Mouse (Mus musculus) liver, embryonic 13.5 days (tissue): ENCODE results near the gene Vopp1. TPM values are rescaled to one million over a fixed set of nuclear protein-coding genes. Genes with fewer than 3 reads are reported as not detected.
"Not testable (repeated sequence)": the region's sequence is repeated elsewhere in the genome, so short reads cannot be mapped to it uniquely, and the experiment has no call there.

Experiments
- ATAC-seq: fragments of 200-750 bp; cut with Nextera tagmentation; 2 replicates; pipeline ENCODE4 v1.8.0; 2017; ENCODE audit warnings: low read depth, mild to moderate bottlenecking, moderate number of reproducible peaks, moderate library complexity
- DNase-seq: peaks from one replicate; pipeline ENCODE4 v3.0.0; 2022
- H3K27ac ChIP-seq: fragments of 300-500 bp; sonication (generic); 2 replicates; pipeline ENCODE4 v1.5.1; 2015; ENCODE audit warnings: moderate library complexity, mild to moderate bottlenecking, inconsistent platforms
- H3K27me3 ChIP-seq: fragments of 300-500 bp; sonication (generic); 2 replicates; pipeline ENCODE4 v1.6.1; 2015; ENCODE audit warnings: mild to moderate bottlenecking, inconsistent platforms
- H3K36me3 ChIP-seq: fragments of 300-500 bp; sonication (generic); 2 replicates; pipeline ENCODE4 v1.6.1; 2015; ENCODE audit warnings: mild to moderate bottlenecking, inconsistent platforms
- H3K4me1 ChIP-seq: fragments of 300-500 bp; sonication (generic); replicated peaks from 2 replicates; pipeline ENCODE4 v1.6.1; 2015; ENCODE audit warnings: inconsistent platforms
- H3K4me2 ChIP-seq: fragments of 300-500 bp; sonication (generic); 2 replicates; pipeline ENCODE4 v1.6.1; 2015; ENCODE audit warnings: inconsistent platforms, mild to moderate bottlenecking, moderate library complexity
- H3K4me3 ChIP-seq: fragments of 300-500 bp; sonication (generic); replicated peaks from 2 replicates; pipeline ENCODE4 v1.5.1; 2015; ENCODE audit warnings: mild to moderate bottlenecking, inconsistent platforms
- H3K9ac ChIP-seq: fragments of 300-500 bp; sonication (generic); 2 replicates; pipeline ENCODE4 v1.6.1; 2015; ENCODE audit warnings: mild to moderate bottlenecking, inconsistent platforms
- H3K9me3 ChIP-seq: fragments of 300-500 bp; sonication (generic); replicated peaks from 2 replicates; pipeline ENCODE4 v1.6.1; 2016; ENCODE audit warnings: inconsistent platforms
- WGBS: fragments of 180-500 bp; shearing (Covaris S2); methylation state at CpG from one replicate; pipeline ENCODE4 v1.1.7; 2015; ENCODE audit not compliant: insufficient replicate concordance; 5-methylcytosine and 5-hydroxymethylcytosine counted together
- polyA plus RNA-seq: library from polyadenylated mRNA; unstranded; fragments of >200 nt; fragmentation: Nextera tagmentation; extraction: Ambion mirVana; gene quantifications from 2 replicates; pipeline ENCODE4 v1.2.1, GENCODE M21; 2015

Gene Vopp1
- polyA plus RNA-seq, 1 experiment from 2014 or later, result 43.7 TPM

DNA sequence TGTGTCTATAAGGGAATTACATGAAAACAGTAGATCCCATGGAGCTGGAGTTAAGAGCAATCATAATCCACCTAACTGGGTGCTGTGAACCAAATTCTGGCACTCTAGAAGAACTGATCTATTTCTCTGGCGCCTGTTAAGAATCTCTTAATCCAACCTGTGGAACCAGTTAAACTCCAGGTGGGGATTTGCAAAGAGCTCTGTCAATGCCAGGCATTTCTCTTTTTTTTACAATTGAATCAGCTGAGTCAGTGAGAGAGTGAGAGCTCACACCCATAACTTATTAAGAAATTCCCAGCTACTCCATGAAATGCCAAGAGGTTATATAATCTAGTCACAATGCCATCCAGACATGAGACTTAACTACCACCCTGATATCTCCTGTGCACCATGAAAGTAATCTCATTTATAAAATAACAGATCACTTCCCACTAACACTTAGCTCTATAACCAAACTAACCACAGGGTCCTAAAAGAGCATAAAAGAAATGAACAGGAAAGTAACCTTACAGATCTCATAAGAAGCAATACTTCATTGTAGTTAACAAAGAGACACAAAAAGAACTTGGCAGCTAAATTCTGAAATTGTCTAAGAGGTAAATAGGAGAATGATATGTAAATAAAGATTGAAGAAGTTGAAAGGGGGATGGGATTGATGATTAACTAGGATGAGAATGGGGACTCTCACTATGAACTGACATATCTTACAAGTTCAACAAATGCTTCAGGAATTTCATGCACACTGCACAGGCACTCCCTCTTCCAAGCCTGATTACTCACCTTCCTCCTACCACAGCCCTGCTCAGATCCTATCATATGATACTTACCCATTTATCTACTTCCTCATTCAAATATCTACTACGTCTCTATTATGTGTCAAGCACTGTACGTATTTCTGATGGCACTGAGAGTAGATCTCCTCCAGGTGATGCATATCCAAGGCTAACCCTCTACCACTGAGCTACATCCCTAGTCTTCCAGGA, 12.9 kb downstream of the Vopp1 start:
- Histone ChIP-seq H3K9me3 (no peaks in the 10 kb centered on the region), H3K36me3 (0 out of 2 replicates have a peak, but pooled peaks cover 2% of the 10 kb centered on the region), H3K4me1 (peaks cover 30% of the 10 kb centered on the region), H3K27me3 (no peaks in the 10 kb centered on the region), H3K27ac (no peak overlapping the region), H3K9ac (no peak overlapping the region), H3K4me2 (no peak overlapping the region), H3K4me3 (no peak overlapping the region)
- DNase-seq (no peak), ATAC-seq (0 out of 2 replicates have a peak, but pooled peaks have one; percentile 39)
- WGBS, result 44% methylated on average over 3 of the region's 3 CpGs

DNA sequence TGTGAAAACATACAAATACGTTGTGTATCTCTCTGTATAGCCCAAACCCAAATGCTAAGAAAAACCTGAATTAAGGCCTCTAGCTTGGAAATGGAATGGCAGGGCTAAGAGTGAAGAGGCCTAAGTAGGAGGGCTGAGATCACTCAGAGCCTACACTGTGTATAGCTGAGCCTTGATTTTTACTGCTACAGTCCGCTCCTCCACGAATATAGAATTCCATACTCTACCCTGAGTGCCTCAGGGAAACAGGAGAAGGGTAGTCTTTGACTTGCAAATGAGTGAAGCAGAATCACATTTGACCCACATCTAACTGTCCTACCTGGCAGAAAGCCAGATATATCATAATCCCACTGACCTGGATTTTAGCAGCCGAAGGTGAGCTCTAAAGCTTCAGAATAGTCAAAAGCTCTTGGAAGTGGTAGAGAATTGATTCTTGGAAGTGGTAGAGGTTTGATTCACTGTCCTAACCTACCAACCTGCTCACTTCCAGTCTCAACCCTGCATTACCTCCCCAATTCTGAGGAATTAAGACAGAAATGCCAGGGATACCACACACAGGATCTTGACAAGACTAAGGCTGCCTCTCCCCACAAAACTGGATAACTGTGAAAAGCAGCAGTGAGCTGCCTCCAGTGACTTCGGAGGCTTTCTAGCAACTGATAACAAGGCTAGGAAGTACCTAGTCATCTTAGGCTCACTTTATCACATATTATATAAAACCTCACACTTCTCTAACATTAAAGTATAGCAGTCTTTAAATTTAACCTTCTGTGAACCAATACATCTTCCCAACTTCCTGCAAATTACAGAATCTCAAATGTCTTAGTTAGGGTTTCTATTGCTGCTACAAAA, 19.5 kb downstream of the Vopp1 start:
- Histone ChIP-seq H3K36me3 (no peaks in the 10 kb centered on the region), H3K27me3 (no peaks in the 10 kb centered on the region), H3K4me3 (no peak overlapping the region), H3K27ac (peak overlapping the region; percentile 71), H3K4me1 (peaks cover 16% of the 10 kb centered on the region), H3K9ac (peak overlapping the region; percentile 30; the same call in 1 of the 2 replicates), H3K4me2 (no peak overlapping the region), H3K9me3 (no peaks in the 10 kb centered on the region)
- WGBS, result 81% methylated on average over 5 of the region's 5 CpGs
- ATAC-seq (peak; percentile 79), DNase-seq (no peak)

DNA sequence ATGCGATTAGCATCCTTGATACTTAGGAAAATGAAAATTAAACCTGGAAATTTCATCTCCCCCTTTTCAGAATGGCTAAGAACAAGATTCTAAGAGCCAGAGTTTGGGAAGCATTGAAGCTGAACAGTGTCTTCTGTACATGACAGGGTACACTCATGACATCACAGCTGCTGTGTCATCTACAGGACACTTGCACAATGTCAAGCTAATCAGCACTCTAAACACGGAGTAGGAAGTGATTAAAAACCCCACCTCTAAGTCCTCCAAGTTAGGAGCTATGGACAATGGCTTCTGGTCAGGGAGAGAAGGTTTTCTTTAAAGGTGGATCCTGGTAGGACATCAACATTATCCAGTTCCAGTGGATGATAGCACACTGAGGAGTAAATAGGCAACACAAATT, 21.8 kb downstream of the Vopp1 start:
- Histone ChIP-seq H3K27ac (no peak overlapping the region), H3K36me3 (no peaks in the 10 kb centered on the region), H3K4me1 (peaks cover 17% of the 10 kb centered on the region), H3K9me3 (no peaks in the 10 kb centered on the region), H3K4me3 (no peak overlapping the region), H3K4me2 (no peak overlapping the region), H3K27me3 (no peaks in the 10 kb centered on the region), H3K9ac (no peak overlapping the region)
- WGBS, result 52% methylated on average over 2 of the region's 2 CpGs
- no peak for DNase-seq
- 0 out of 2 replicates have a peak, but pooled peaks have one; percentile 51 for ATAC-seq

GRCm38 (mm10) chr6:57798986-57799385, 26.0 kb downstream of the Vopp1 start:
- Histone ChIP-seq H3K9ac (no peak overlapping the region), H3K27ac (no peak overlapping the region), H3K4me1 (peaks cover 21% of the 10 kb centered on the region), H3K4me3 (no peak overlapping the region), H3K36me3 (no peaks in the 10 kb centered on the region), H3K9me3 (no peaks in the 10 kb centered on the region), H3K4me2 (no peak overlapping the region), H3K27me3 (no peaks in the 10 kb centered on the region)
- 90% methylated on average over 1 of the region's 1 CpGs for WGBS
- DNase-seq (no peak), ATAC-seq (no peak)

GRCm38 (mm10) chr6:57796853-57797423, 28.0 kb downstream of the Vopp1 start:
- 86% methylated on average over 3 of the region's 3 CpGs for WGBS
- no peak overlapping the region for H3K9ac ChIP-seq

GRCm38 (mm10) chr6:57795835-57796234, 29.1 kb downstream of the Vopp1 start:
- H3K27me3 ChIP-seq, result no peaks in the 10 kb centered on the region
- no peak overlapping the region for H3K4me3 ChIP-seq
- H3K27ac ChIP-seq, result peak overlapping the region; percentile 59; the same call in 1 of the 2 replicates
- ATAC-seq (no peak), DNase-seq (no peak)
- no peak overlapping the region for H3K9ac ChIP-seq
- H3K4me2 ChIP-seq, result no peak overlapping the region
- no peaks in the 10 kb centered on the region for H3K36me3 ChIP-seq
- no peaks in the 10 kb centered on the region for H3K9me3 ChIP-seq
- peaks cover 41% of the 10 kb centered on the region for H3K4me1 ChIP-seq
- 55% methylated on average over 3 of the region's 3 CpGs for WGBS

More at GRCm38 (mm10) chr6:57796853-57797423, 28.0 kb downstream of the Vopp1 start:
- DNase-seq, result no peak
- Histone ChIP-seq H3K4me2 (no peak overlapping the region), H3K27ac (no peak overlapping the region), H3K9me3 (no peaks in the 10 kb centered on the region), H3K4me3 (no peak overlapping the region), H3K36me3 (no peaks in the 10 kb centered on the region), H3K27me3 (no peaks in the 10 kb centered on the region), H3K4me1 (peaks cover 32% of the 10 kb centered on the region)
- no peak for ATAC-seq

GRCm38 (mm10) chr6:57792821-57793220, 32.1 kb downstream of the Vopp1 start:
- not testable (repeated sequence) for H3K9ac ChIP-seq, ATAC-seq, H3K27ac ChIP-seq, H3K4me2 ChIP-seq, H3K27me3 ChIP-seq, H3K4me3 ChIP-seq, DNase-seq, H3K9me3 ChIP-seq
- Histone ChIP-seq H3K36me3 (peaks cover 17% of the 10 kb centered on the region), H3K4me1 (peaks cover 50% of the 10 kb centered on the region)
- WGBS, result 58% methylated on average over 9 of the region's 9 CpGs

GRCm38 (mm10) chr6:57790542-57790941, 34.4 kb downstream of the Vopp1 start:
- no peaks in the 10 kb centered on the region for H3K9me3 ChIP-seq
- no peak overlapping the region; the same call in 1 of the 2 replicates for H3K9ac ChIP-seq
- ATAC-seq, result peak; percentile 43; the same call in 1 of the 2 replicates
- DNase-seq, result no peak
- WGBS, result 55% methylated on average over 4 of the region's 4 CpGs
- H3K4me1 ChIP-seq, result peaks cover 45% of the 10 kb centered on the region
- no peak overlapping the region for H3K4me3 ChIP-seq
- peaks cover 22% of the 10 kb centered on the region for H3K36me3 ChIP-seq
- H3K27me3 ChIP-seq, result no peaks in the 10 kb centered on the region
- H3K27ac ChIP-seq, result no peak overlapping the region
- no peak overlapping the region for H3K4me2 ChIP-seq

GRCm38 (mm10) chr6:57787376-57787775, 37.6 kb downstream of the Vopp1 start:
- ATAC-seq, result peak; percentile 72
- Histone ChIP-seq H3K36me3 (peaks cover 27% of the 10 kb centered on the region), H3K9ac (no peak overlapping the region), H3K4me2 (no peak overlapping the region), H3K4me3 (no peak overlapping the region), H3K4me1 (peaks cover 30% of the 10 kb centered on the region), H3K27me3 (no peaks in the 10 kb centered on the region), H3K27ac (no peak overlapping the region), H3K9me3 (no peaks in the 10 kb centered on the region)
- 64% methylated on average over 6 of the region's 6 CpGs for WGBS
- no peak for DNase-seq

DNA sequence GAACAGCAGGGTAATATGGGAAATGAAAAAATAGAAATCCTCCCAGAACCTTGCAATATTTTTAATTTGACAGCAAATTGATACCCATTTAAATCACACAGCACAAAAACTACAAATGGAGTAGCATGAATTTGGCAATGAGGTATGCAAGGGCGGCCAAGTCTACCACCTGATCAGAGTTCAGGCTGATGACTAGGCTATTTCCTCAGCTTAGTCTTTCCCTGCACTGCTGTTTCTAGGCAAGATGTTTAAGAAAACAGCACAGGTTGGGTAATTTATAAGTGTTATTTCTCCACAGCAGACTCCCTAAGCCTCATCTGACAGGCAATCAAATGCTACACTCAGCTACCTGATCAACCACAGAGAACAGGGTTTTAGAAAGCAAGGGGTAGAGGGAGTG, 40.7 kb downstream of the Vopp1 start:
- Histone ChIP-seq H3K4me3 (no peak overlapping the region), H3K27me3 (no peaks in the 10 kb centered on the region), H3K4me2 (no peak overlapping the region), H3K4me1 (peaks cover 15% of the 10 kb centered on the region), H3K9ac (no peak overlapping the region), H3K27ac (no peak overlapping the region), H3K36me3 (peaks cover 27% of the 10 kb centered on the region), H3K9me3 (no peaks in the 10 kb centered on the region)
- ATAC-seq (no peak), DNase-seq (no peak)
- WGBS, result 94% methylated on average over 1 of the region's 1 CpGs

- Histone ChIP-seq H3K27ac (no peak overlapping the region), H3K9ac (no peak overlapping the region), H3K4me1 (peaks cover 6% of the 10 kb centered on the region), H3K4me2 (no peak overlapping the region), H3K9me3 (no peaks in the 10 kb centered on the region), H3K36me3 (peaks cover 18% of the 10 kb centered on the region; the same call in 1 of the 2 replicates), H3K27me3 (no peaks in the 10 kb centered on the region), H3K4me3 (no peak overlapping the region)
- ATAC-seq, result no peak
- no peak for DNase-seq
- WGBS, result 85% methylated on average over 1 of the region's 1 CpGs
Measured at GRCm38 (mm10) chr6:57782658-57783057, 42.3 kb downstream of the Vopp1 start.
